Mouse (Mus musculus): ENCODE data around the gene Osgep. TPM values are rescaled to one million over a fixed set of nuclear protein-coding genes. Genes with fewer than 3 reads are reported as not detected.

Osgep gene
- polyA plus RNA-seq, 1 experiment from 2014 or later, result 133 TPM

Other genes with a start within 250 kb of the Osgep start
- gene Olfr747, start 231.7 kb downstream of the Osgep start, polyA plus RNA-seq (2015; fragmentation: Nextera tagmentation; extraction: Ambion mirVana), result not detected in 2 replicates
- not detected in 2 replicates for gene Olfr748, start 217.5 kb downstream of the Osgep start, polyA plus RNA-seq (2015; fragmentation: Nextera tagmentation; extraction: Ambion mirVana)
- gene Olfr749, start 179.8 kb downstream of the Osgep start, polyA plus RNA-seq (2015; fragmentation: Nextera tagmentation; extraction: Ambion mirVana), result not detected in 2 replicates
- gene Ttc5, start 139.4 kb downstream of the Osgep start, polyA plus RNA-seq (2015; fragmentation: Nextera tagmentation; extraction: Ambion mirVana), result 52.6 and 60.4 TPM in 2 replicates
- gene Ccnb1ip1, start 117.2 kb downstream of the Osgep start, polyA plus RNA-seq (2015; fragmentation: Nextera tagmentation; extraction: Ambion mirVana), result not detected in 2 replicates
- 56.4 and 60.6 TPM in 2 replicates for gene Parp2, start 117.1 kb downstream of the Osgep start, polyA plus RNA-seq (2015; fragmentation: Nextera tagmentation; extraction: Ambion mirVana)
- 12.6 and 16.0 TPM in 2 replicates for gene Tep1, start 54.3 kb downstream of the Osgep start, polyA plus RNA-seq (2015; fragmentation: Nextera tagmentation; extraction: Ambion mirVana)
- gene Klhl33, start 27.4 kb downstream of the Osgep start, polyA plus RNA-seq (2015; fragmentation: Nextera tagmentation; extraction: Ambion mirVana), result 0.21 and 0.23 TPM in 2 replicates
- 208 and 232 TPM in 2 replicates for gene Apex1, start 75 bp upstream of the Osgep start, polyA plus RNA-seq (2015; fragmentation: Nextera tagmentation; extraction: Ambion mirVana)
- 58.0 and 67.0 TPM in 2 replicates for gene Pip4p1, start 6.0 kb upstream of the Osgep start, polyA plus RNA-seq (2015; fragmentation: Nextera tagmentation; extraction: Ambion mirVana)
- gene Pnp, start 6.2 kb upstream of the Osgep start, polyA plus RNA-seq (2015; fragmentation: Nextera tagmentation; extraction: Ambion mirVana), result 111 and 116 TPM in 2 replicates
- not detected in 2 replicates for gene Gm49342, start 19.6 kb upstream of the Osgep start, polyA plus RNA-seq (2015; fragmentation: Nextera tagmentation; extraction: Ambion mirVana)
- 3.7 and 5.3 TPM in 2 replicates for gene Pnp2, start 31.1 kb upstream of the Osgep start, polyA plus RNA-seq (2015; fragmentation: Nextera tagmentation; extraction: Ambion mirVana)
- gene Rnase10, start 82.9 kb upstream of the Osgep start, polyA plus RNA-seq (2015; fragmentation: Nextera tagmentation; extraction: Ambion mirVana), result 0.20 and 0.29 TPM in 2 replicates
- not detected in 2 replicates for gene Rnase9, start 117.0 kb upstream of the Osgep start, polyA plus RNA-seq (2015; fragmentation: Nextera tagmentation; extraction: Ambion mirVana)
- not detected in 2 replicates for gene Rnase11, start 125.3 kb upstream of the Osgep start, polyA plus RNA-seq (2015; fragmentation: Nextera tagmentation; extraction: Ambion mirVana)
- 0.37 and 0.54 TPM in 2 replicates for gene Rnase12, start 132.8 kb upstream of the Osgep start, polyA plus RNA-seq (2015; fragmentation: Nextera tagmentation; extraction: Ambion mirVana)
- gene Olfr750, start 149.5 kb upstream of the Osgep start, polyA plus RNA-seq (2015; fragmentation: Nextera tagmentation; extraction: Ambion mirVana), result not detected in 2 replicates
- 288 and 336 TPM in 2 replicates for gene Rnase4, start 166.2 kb upstream of the Osgep start, polyA plus RNA-seq (2015; fragmentation: Nextera tagmentation; extraction: Ambion mirVana)
- 76.1 and 85.7 TPM in 2 replicates for gene Ang, start 166.3 kb upstream of the Osgep start, polyA plus RNA-seq (2015; fragmentation: Nextera tagmentation; extraction: Ambion mirVana)
- not detected in 2 replicates for gene Eddm3b, start 189.5 kb upstream of the Osgep start, polyA plus RNA-seq (2015; fragmentation: Nextera tagmentation; extraction: Ambion mirVana)
- 1.5 and 1.6 TPM in 2 replicates for gene Rnase6, start 199.0 kb upstream of the Osgep start, polyA plus RNA-seq (2015; fragmentation: Nextera tagmentation; extraction: Ambion mirVana)
- gene Rnase1, start 221.9 kb upstream of the Osgep start, polyA plus RNA-seq (2015; fragmentation: Nextera tagmentation; extraction: Ambion mirVana), result 107 and 192 TPM in 2 replicates
- gene Rnase2b, start 237.4 kb upstream of the Osgep start, polyA plus RNA-seq (2015; fragmentation: Nextera tagmentation; extraction: Ambion mirVana), result not detected in 2 replicates